Mouse (Mus musculus) heart, adult 2 months (tissue): ENCODE results near the gene Dyrk3.

Experiments
- CTCF ChIP-seq: fragments of 200-600 bp; IDR thresholded peaks from 2 replicates; pipeline ENCODE4 v1.8.1; 2022; ENCODE audit warnings: antibody characterized with exemption, mild to moderate bottlenecking, moderate library complexity
- POLR2A ChIP-seq: fragments of 200-500 bp; IDR thresholded peaks from 2 replicates; pipeline ENCODE4 v1.6.1; 2011; ENCODE audit warnings: mild to moderate bottlenecking, low read depth, low read length, control low read depth; ENCODE audit not compliant: insufficient read depth

GRCm38 (mm10) chr1:131092173-131092572, 46.0 kb downstream of the Dyrk3 start:
- no peak for TF ChIP-seq CTCF
- TF ChIP-seq POLR2A: no peak
